Mouse (Mus musculus) MEL (cell line): ENCODE results near the gene Nadk2.

Experiments
- POLR2A ChIP-seq, 2 experiments: IDR thresholded peaks; 2 replicates each; pipeline ENCODE4 v1.6.1; 2011 to 2012; ENCODE audit warnings: low read length in 2 of 2, mild to moderate bottlenecking in 2 of 2, control low read depth in 1 of 2, improper control_type of control experiment in 1 of 2, low read depth in 1 of 2, moderate library complexity in 1 of 2; ENCODE audit not compliant: control insufficient read depth in 1 of 2, insufficient read depth in 1 of 2, poor library complexity in 1 of 2
- TAL1 ChIP-seq: IDR thresholded peaks from 2 replicates; pipeline ENCODE4 v1.6.1; 2012; ENCODE audit warnings: mild to moderate bottlenecking, inconsistent platforms, low read length, moderate library complexity, mixed read lengths

DNA sequence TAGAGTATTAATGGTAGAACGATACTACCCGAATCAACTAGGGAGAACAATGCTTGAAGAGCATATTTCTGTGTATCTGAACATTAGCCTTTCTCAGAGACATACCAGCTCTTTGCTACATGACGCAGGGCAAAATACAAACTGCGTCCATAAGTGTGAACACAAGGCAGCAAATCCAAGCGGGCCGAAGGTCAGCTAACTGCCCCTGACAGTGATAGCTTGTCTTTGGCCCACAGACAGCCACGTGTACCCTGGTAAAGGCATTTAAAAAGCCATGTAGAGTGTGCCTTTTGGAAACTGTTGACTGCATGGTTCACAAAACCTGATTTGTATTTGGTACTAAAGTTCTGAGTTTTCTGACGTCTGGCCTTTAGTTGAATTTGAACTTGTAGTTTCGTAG lies 11.7 kb downstream of the Nadk2 start:
- TF ChIP-seq TAL1 (no peak), POLR2A (IDR thresholded peaks at IDR 0.05; ENCODE audit: control insufficient read depth in 1 of 2, insufficient read depth in 1 of 2, low read depth in 1 of 2, low read length in 2 of 2, poor library complexity in 1 of 2) (no peak)
